Mouse (Mus musculus) T-helper 17 cell (primary cell): ENCODE measurements around the gene Habp4.

Source experiments
- in situ Hi-C, 2 experiments: fragments of 300-600 bp; cut with MboI, MseI; formaldehyde crosslinking; loops; 1 replicate in 1 of 2; 2 replicates in 1 of 2; pipeline ENCODE4 v1.15.1; 2025; ENCODE audit warnings: high pct_unique_total_duplicates in 2 of 2

Habp4 gene

GRCm38 (mm10) chr13:64169746-64170145 is 8.1 kb downstream of the Habp4 start:
- in situ Hi-C loops, result loop anchor here (5.0 to 25.0 kb wide), 5 partner anchors 63 to 1068 kb away; partner anchors contain the start of genes Cdk20 (in 1 of the 2) and Mfsd14b (in 1 of the 2)

- in situ Hi-C loops, result no loop called here
Measured at GRCm38 (mm10) chr13:64178000-64178399, 16.4 kb downstream of the Habp4 start.

DNA sequence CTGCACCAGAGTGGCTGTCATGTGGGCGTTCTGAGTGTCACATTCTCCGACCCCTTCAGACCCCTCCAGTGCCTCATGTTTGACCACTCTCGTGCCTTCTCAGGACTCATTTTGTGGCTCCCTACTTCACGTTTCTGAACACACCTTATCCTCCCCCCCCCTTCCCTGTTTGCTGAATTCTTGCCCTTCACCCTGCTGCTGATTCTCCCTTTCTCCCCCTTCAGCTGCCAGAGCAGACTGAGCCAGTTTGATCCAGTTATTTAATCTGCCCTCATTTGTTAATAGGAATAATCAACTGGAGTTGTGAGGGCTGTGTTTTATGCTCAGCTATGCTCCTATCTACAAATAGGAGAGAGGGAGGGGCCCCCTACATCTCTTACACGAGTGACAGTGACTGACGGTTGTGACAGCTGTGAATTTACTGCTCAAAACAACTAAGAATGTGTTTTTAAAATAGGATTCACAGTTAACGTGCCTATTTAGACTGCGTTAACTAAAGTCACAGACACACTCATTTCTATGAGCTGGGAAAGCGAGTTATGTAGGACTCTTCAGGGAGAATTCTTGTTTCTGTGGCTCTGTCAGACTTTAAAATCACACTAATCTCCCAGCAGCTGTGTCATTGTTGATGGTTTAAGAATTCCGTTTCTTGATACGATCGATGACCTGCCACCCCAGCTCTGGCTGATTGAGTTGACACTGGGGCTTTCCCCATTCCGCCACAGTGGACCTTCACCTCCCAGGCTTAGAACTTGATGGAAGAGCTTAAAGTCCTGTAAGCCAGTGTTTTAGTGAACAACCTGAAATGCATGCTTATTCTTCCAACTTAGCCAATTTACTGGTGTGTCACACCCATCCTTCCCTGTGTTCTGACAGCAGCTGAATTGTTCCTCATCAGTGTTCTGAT is 17.4 kb downstream of the Habp4 start:
- in situ Hi-C loops, result no loop called here

- in situ Hi-C loops, result loop anchor here in 1 of 2 experiments (10.0 kb wide), 1 partner anchor 255 kb away; the partner anchor contains the start of gene Cdk20
Measured at GRCm38 (mm10) chr13:64180300-64180699, 18.7 kb downstream of the Habp4 start.

- in situ Hi-C loops, result loop anchor here in 1 of 2 experiments (10.0 kb wide), 1 partner anchor 254 kb away; the partner anchor contains the start of gene Cdk20
Measured at GRCm38 (mm10) chr13:64180888-64181287, 19.3 kb downstream of the Habp4 start.

DNA sequence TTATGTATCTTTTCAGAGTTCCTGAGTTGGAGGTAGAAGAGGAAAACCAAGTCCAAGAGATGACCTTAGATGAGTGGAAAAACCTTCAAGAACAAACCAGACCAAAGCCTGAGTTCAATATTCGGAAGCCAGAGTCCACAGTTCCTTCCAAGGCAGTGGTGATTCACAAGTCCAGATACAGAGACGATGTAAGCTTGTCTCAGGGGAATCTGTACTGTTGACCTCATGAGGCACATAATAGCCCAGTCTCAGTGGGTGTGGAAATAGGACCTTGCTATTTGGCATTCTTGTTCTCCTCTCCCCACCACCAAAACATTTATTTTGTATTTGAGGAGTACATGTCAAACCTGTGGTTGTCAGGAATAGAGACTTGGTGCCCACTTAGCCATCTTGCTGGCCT is 20.5 kb downstream of the Habp4 start:
- in situ Hi-C loops, result loop anchor here in 1 of 2 experiments (10.0 kb wide), 1 partner anchor 253 kb away; the partner anchor contains the start of gene Cdk20

DNA sequence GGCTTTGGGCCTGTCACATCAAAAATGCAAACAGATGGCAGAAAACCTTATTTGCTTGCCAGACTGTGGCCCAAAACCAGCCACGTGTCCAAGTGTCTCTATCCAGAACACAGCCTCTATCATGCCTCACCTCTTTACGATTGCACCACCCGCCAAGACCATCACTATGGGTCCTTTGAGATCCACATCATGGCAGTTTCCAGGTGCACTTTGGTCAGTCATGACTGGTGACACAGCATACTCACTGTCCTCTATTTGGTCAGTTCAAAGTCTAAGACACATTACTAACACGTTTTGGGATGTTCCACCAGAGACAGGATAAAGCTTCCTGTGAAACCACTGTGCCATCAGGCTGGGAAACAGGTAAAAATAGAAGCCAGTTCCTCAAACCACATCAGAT is 22.0 kb downstream of the Habp4 start:
- in situ Hi-C loops, result loop anchor here in 1 of 2 experiments (10.0 kb wide), 1 partner anchor 251 kb away; the partner anchor contains the start of gene Cdk20

DNA sequence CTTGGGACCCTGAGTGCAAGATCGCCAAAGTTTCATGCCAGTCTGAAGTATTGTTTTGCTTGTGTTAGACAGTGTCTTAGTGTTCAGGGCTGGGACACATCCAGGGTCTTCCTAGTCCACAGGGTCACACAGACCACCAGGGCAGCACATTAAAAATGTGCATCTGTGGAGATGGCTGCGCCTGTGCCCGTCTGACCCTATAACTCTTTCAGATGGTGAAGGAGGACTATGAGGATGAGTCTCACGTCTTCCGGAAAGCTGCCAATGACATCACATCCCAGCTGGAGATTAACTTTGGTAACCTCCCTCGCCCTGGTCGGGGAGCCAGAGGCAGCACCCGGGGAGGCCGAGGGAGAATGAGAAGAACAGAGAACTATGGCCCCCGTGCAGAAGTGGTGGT is 22.7 kb downstream of the Habp4 start:
- in situ Hi-C loops, result loop anchor here in 1 of 2 experiments (10.0 kb wide), 1 partner anchor 250 kb away; the partner anchor contains the start of gene Cdk20

DNA sequence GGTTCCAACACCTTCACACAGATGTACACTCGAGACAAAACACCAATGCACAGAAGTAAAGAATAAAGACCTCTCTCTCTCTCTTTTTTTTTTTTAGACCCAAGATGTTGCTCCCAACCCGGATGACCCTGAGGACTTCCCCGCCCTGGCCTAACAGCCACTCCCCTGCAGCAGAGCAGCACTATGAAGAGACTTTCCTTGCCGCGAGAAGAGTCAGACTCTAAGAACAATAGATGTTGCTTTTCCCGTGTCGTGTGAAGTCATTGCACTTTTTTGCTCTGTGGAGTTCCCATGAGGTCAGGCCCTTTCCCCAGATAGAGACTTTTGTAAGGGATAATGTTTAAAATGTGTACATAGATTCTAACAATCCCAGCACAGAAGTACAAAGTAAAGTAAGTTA is 23.6 kb downstream of the Habp4 start:
- in situ Hi-C loops, result loop anchor here in 1 of 2 experiments (10.0 kb wide), 1 partner anchor 250 kb away; the partner anchor contains the start of gene Cdk20

GRCm38 (mm10) chr13:64185586-64185985 is 24.0 kb downstream of the Habp4 start:
- in situ Hi-C loops, result loop anchor here in 1 of 2 experiments (10.0 kb wide), 1 partner anchor 249 kb away; the partner anchor contains the start of gene Cdk20

GRCm38 (mm10) chr13:64186516-64186915 is 24.9 kb downstream of the Habp4 start:
- in situ Hi-C loops, result loop anchor here in 1 of 2 experiments (10.0 kb wide), 1 partner anchor 248 kb away; the partner anchor contains the start of gene Cdk20

- in situ Hi-C loops, result loop anchor here in 1 of 2 experiments (10.0 kb wide), 1 partner anchor 248 kb away; the partner anchor contains the start of gene Cdk20
Measured at GRCm38 (mm10) chr13:64187065-64187464, 25.4 kb downstream of the Habp4 start.

DNA sequence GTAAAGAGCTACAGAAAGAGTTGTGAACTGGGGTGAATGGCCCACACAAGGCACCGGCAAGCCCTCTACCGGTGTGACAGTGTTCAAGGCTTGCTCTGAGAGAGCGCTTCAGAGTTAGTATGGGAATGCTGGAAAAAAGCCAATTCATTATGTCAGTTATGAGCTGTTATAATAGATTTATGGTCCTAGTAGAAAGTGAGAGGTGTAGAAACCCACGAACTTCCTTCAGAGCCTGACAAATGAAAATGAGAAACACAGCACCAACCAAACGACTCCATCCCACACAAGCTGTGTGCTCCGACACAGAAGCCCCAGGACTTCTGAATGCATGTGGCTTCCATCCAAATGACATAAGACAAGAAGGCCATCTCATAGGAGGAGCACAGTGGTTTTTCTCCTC is 36.3 kb downstream of the Habp4 start:
- in situ Hi-C loops, result no loop called here

DNA sequence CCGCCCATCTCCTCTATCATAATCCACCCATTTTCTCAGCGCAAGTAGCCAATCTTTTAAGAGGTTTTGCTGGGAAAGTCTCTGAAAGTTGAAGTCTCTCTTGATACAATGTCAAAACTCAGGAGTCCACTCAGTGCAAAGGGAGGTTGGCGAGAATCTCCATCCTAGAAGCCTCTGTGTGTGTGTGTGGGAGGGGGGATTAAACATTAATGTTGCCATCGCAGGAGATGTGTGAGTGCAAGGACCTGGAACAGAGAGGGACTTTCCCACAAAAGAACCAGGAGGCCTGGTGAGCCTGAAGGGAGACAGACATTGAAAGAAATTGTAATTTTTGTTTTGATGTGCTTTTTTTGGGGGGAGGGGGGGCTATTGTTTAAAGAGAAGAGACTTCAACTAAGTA is 36.7 kb downstream of the Habp4 start:
- in situ Hi-C loops, result no loop called here

- in situ Hi-C loops, result no loop called here
Measured at GRCm38 (mm10) chr13:64200911-64201310, 39.3 kb downstream of the Habp4 start.

DNA sequence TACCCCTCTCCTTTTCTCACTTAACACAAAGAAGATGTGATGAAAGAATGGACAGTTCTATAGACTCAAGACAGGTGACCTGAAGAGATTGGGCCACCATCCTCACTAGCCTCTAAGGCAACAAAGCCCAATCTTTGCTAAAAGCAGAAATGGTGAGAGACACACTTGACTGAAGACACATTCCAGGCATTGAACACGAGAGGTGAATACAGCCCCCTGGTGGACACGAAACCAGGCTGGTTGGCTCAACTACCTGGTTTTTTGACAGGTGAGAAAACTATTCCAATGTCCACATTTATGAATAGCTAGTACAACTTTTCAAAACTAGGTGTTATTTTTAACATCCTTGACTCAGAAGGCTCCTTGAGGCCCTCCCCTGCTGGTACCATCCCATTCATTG is 43.1 kb downstream of the Habp4 start:
- in situ Hi-C loops, result no loop called here

DNA sequence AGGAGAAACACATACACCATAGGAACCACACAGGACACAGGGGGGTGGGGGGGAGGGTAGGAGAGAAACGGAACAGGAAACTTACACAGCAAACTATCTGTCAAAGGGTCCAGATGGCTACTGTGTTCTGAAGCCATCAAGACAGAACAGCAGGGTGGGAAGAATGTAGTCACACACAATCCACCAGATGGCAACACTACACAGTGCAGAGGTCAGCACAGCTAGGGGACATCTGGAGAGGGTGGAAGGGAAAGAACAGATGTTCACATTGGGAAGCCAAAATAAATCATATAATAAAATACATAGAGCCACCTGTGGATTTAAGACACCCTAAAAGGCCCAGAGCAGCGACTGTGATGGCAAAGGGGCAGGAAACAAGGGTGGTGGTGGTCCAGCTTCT is 43.6 kb downstream of the Habp4 start:
- in situ Hi-C loops, result no loop called here

GRCm38 (mm10) chr13:64208146-64208545 is 46.5 kb downstream of the Habp4 start:
- in situ Hi-C loops, result no loop called here

GRCm38 (mm10) chr13:64211995-64212603 is 50.5 kb downstream of the Habp4 start:
- in situ Hi-C loops, result no loop called here

DNA sequence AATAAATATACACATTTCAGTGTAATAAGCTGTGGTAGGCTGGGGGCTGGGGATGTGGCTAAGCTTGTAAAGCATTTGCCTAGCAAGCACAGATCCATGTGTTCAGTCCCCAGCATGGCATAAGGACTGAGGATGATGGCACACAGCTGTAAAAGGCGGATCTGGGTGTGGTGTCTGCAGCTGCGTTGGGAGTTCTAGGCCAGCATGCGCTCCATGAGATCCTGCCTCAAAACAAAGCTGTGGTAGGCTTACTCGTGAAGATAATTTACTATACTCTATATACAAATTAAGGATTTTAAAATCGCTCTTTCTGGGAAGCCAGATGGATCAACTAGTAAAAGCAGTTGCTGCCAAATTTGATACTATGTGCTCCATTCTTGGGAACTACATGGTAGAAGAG is 53.3 kb downstream of the Habp4 start:
- in situ Hi-C loops, result no loop called here

GRCm38 (mm10) chr13:64225738-64226137 is 64.1 kb downstream of the Habp4 start:
- in situ Hi-C loops, result no loop called here

DNA sequence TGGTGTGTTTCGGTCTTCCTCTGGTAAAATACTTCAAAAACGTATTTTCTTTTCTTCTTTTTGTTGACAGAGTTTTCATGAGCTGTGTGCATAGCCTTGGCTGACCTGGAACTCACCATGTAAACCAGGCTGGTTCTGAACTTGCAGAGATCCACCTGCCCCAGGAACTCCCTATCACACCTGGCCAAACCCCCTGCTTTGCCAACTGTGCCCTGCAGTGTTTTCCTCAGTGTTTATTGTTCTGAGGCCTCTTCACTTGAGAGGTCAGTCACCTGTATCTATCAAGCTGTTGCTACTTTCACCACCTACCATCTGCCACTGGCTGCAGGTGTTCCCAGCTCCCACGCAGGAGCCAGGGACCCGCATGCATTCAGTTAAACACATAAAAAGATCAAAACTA is 65.1 kb downstream of the Habp4 start:
- in situ Hi-C loops, result no loop called here
